In the genomic region with DNA sequence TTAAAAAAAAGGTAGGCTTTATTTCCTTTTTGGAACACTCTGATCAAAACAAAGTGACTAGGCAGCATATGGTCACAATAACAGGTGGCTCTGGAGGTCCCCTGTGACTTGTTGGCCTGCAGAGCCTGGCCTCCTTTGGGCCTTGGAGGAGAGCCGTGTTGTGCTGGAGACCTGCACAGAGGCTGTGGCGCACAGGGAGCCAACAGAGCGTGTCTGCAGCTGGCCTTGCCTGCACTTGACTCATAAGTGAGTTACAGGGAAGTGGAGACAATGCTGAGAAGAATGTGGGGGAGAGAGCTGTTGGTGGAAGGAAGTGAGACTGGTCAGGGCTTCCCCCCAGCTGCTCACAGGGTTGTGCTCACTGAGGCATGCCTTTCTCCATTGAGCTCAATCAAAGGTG, we compare ENCODE assay signal across 8 mouse cellular contexts.
DNase-seq lines count a peak whose midpoint lies in the region; ATAC-seq and TF ChIP-seq lines count a peak whose summit lies in the region.

No protein-coding gene starts in this region.

- no peaks in the 10 kb centered on the region for H3K4me1 ChIP-seq in lung, adult 2 months (ENCODE audit: control insufficient read depth, insufficient read depth, low read length)
- H3K4me1 ChIP-seq in embryonic facial prominence, embryonic 15.5 days = no peaks in the 10 kb centered on the region
- peaks cover 5% of the 10 kb centered on the region; the same call in 1 of the 2 replicates for H3K4me1 ChIP-seq in hindbrain, postnatal 0 days (ENCODE audit: insufficient read depth, low read length)

- ATAC-seq in embryonic facial prominence, embryonic 15.5 days (ENCODE audit: insufficient number of reproducible peaks, low FRiP score, low TSS enrichment, low read depth) = peak; percentile 47; the same call in 1 of the 2 replicates
- ATAC-seq in hindbrain, postnatal 0 days = no peak
- peak; percentile 97 for ATAC-seq in megakaryocyte, adult 5-6 weeks (ENCODE audit: poor library complexity, severe bottlenecking)
- ATAC-seq in megakaryocyte-erythroid progenitor cell, adult 5-6 weeks (replicated peaks; ENCODE audit: low FRiP score, low TSS enrichment, poor library complexity, severe bottlenecking) = no peak

- H3K9me3 ChIP-seq in embryonic facial prominence, embryonic 15.5 days (replicated peaks) = no peaks in the 10 kb centered on the region
- no peaks in the 10 kb centered on the region for H3K9me3 ChIP-seq in hindbrain, postnatal 0 days (ENCODE audit: low read length)

- peak; percentile 29 to 45 for DNase-seq in lung, adult 18-20 months
- DNase-seq in lung, adult 2 months = no peak
- DNase-seq in adrenal gland, postnatal 14 days = peak; percentile 70
- peak; percentile 10 for DNase-seq in hindbrain, postnatal 0 days (ENCODE audit: low spot score)
- DNase-seq in thymus, postnatal 0 days (ENCODE audit: low spot score) = peak; percentile 39

- H3K4me3 ChIP-seq in lung, adult 2 months (replicated peaks; ENCODE audit: extremely low read depth, low read depth, low read length) = no peak overlapping the region
- H3K4me3 ChIP-seq in embryonic facial prominence, embryonic 15.5 days (replicated peaks) = no peak overlapping the region
- no peak overlapping the region for H3K4me3 ChIP-seq in hindbrain, postnatal 0 days (ENCODE audit: low read length)

- no peak overlapping the region for H3K27ac ChIP-seq in embryonic facial prominence, embryonic 15.5 days (replicated peaks)
- H3K27ac ChIP-seq in hindbrain, postnatal 0 days = no peak overlapping the region

- H3K9ac ChIP-seq in embryonic facial prominence, embryonic 15.5 days = no peak overlapping the region
- no peak overlapping the region for H3K9ac ChIP-seq in hindbrain, postnatal 0 days (replicated peaks; ENCODE audit: low read length)

- no peak for TF ChIP-seq CTCF in lung, adult 2 months (IDR thresholded peaks at IDR 0.05; ENCODE audit: insufficient read depth, low read length)
- no peak for TF ChIP-seq CTCF in hindbrain, postnatal 0 days (IDR thresholded peaks at IDR 0.05; ENCODE audit: low read depth)

- WGBS in lung, adult 2 months = 26% methylated on average over 3 of the region's 3 CpGs
- whole genome bisulfite sequencing in embryonic facial prominence, embryonic 15.5 days = 46% methylated on average over 3 of the region's 3 CpGs
- 15% methylated on average over 3 of the region's 3 CpGs for WGBS in hindbrain, postnatal 0 days

- no peaks in the 10 kb centered on the region for H3K36me3 ChIP-seq in embryonic facial prominence, embryonic 15.5 days
- no peaks in the 10 kb centered on the region for H3K36me3 ChIP-seq in hindbrain, postnatal 0 days (ENCODE audit: insufficient read depth, low read length)

- no peak for TF ChIP-seq POLR2A in lung, adult 2 months (IDR thresholded peaks at IDR 0.05; ENCODE audit: borderline replicate concordance, extremely low read depth, low read depth, low read length)

- no peaks in the 10 kb centered on the region for H3K27me3 ChIP-seq in embryonic facial prominence, embryonic 15.5 days
- H3K27me3 ChIP-seq in hindbrain, postnatal 0 days (ENCODE audit: insufficient read depth, low read length) = no peaks in the 10 kb centered on the region

- H3K4me2 ChIP-seq in embryonic facial prominence, embryonic 15.5 days (replicated peaks) = no peak overlapping the region
- no peak overlapping the region for H3K4me2 ChIP-seq in hindbrain, postnatal 0 days (ENCODE audit: low read depth, low read length)

Comparison
In these comparisons a context has a peak if more than half of its experiments do, and no peak if none do; other contexts are left out.
1. ATAC-seq: peak in embryonic facial prominence, embryonic 15.5 days (single experiment) and megakaryocyte, adult 5-6 weeks (single experiment); none in hindbrain, postnatal 0 days (single experiment) and megakaryocyte-erythroid progenitor cell, adult 5-6 weeks (single experiment).